Mouse (Mus musculus) frontal cortex, adult 2 months (tissue): ENCODE measurements around the gene Hoxa7. TPM values are rescaled to one million over a fixed set of nuclear protein-coding genes. Genes with fewer than 3 reads are reported as not detected.

Experiments used
- DNase-seq, 2 experiments: peaks; one replicate each; pipeline ENCODE4 v3.0.0; 2022; ENCODE audit warnings: low spot score in 1 of 2; ENCODE audit errors: extremely low spot score in 1 of 2
- polyA plus RNA-seq: library from polyadenylated mRNA; depleted of rRNA; stranded (reverse); fragments of >200 nt; gene quantifications from 2 replicates; pipeline ENCODE4 v1.2.3, GENCODE M21; 2012

The Hoxa7 gene
- polyA plus RNA-seq, 1 experiment: not detected

GRCm38 (mm10) chr6:52253511-52254500, 32.2 kb upstream of the Hoxa7 start:
- DNase-seq: no peak

- DNase-seq: no peak
Observed at GRCm38 (mm10) chr6:52252775-52253376, 31.2 kb upstream of the Hoxa7 start.

DNA sequence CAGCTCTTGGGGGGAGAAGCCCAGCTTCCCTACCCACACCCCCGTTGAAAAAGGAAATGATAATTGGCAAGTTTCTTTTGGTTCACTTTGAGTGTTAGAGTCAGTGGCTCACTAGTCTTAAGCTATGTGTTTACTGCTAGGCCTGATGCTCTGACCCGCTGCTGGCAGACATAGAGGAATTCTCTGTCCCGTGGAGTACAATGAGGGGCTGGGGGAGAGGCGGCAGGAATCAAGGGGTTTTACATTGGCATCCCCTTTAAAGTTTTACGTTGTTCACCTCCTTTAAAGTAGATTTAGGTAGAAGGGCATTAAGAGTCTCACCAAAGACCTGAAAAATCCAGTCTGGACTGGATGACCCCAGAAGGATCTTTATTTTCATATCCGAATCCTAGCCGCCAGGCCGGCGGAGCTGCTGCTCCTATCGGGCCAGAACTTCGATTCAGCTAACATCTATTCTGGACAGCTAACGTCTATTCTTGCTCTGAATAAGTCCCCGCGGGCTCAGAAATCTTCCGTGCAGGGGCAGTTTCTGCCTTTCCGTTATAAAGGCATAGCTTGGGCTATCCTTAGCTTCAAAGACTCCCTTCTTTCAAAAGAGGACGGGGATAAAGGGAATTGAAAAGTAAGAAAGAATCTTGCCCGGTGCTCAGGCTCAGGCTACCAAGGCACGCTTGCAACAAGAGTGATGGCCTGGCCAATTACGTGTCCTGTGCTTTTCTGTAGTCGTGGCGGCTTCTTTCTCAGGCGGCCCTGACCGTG, 30.5 kb upstream of the Hoxa7 start:
- DNase-seq: no peak

GRCm38 (mm10) chr6:52251177-52251879, 29.7 kb upstream of the Hoxa7 start:
- no peak for DNase-seq

GRCm38 (mm10) chr6:52249826-52250225, 28.2 kb upstream of the Hoxa7 start:
- DNase-seq: no peak

GRCm38 (mm10) chr6:52249415-52249738, 27.7 kb upstream of the Hoxa7 start:
- no peak for DNase-seq

DNA sequence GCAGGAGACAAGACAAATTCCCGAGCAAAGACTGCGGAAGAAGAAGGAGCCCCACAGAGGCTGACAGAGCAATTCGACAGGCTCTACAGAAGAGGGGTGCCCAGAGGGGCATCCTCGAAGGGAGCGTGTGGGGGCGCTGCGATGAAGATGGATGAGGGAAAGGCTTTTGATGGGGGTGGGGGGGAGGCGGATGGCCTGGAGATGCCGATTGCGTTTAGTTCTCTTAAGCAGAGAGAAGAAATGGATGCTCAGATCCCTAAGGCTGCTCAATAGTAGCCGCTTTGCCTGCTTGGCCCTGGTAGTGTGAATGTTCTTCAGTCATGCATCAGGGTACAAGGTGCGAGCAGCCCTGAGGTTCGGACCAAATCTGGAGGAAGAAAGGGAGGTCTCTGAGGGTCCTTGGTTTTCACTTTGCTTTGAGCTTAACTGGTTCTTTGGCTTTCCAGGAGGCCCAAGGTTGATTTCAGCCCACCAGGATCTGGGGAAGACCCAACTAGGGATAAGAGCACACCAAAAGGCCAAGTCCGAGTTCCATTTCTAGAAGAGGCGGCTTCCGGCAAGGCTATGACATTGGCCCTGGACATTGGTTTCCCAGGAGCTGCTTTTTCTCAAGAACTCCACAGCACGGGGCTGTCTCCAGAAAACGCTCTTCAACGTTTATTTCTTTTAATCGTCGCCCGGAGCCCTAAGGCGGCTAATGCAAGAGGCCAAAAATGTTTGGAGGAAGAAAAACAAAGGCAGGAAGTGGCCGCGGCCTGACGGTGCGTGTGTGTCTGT, 27.2 kb upstream of the Hoxa7 start:
- no peak for DNase-seq

- no peak for DNase-seq
Observed at GRCm38 (mm10) chr6:52247766-52248637, 26.3 kb upstream of the Hoxa7 start.

DNA sequence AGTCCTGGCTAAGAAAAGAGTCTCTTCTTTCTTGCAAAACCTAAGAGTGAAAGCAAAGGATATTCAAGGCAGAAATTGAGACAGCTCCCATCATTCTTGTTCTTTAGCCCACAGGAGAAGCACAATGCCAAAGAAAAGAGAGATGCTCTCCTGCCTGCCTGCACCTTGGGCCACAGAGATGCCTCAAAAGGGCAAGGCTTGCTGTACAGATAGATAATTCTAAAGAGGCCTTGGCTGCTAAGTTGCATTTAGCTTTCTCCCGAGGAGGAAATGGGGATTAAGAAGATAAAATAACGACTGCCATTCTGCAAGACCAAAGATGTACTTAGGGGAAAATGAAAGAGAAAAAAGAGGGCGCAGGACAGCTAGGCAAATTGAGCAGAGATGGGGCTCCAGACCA, 25.3 kb upstream of the Hoxa7 start:
- no peak for DNase-seq

DNA sequence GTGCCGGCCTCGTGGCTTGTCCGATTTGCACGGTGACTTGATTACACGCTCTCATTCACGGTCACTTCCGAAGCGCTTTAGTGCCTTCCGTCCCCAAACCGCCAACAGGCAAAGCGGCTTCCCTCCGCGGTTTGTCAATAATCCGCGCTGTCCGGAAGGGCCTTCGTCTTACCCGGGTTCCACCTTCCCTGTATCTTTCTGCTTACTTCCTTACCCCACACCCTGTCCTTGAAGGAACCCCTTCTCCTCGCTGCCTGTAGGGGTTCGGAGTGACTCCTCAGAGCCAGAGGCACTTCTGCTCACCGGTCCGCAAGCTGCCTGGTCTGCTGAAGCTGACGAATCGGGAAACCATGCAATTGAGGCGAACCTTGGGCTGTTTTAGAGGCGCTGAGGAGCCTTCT, 24.7 kb upstream of the Hoxa7 start:
- DNase-seq: no peak

DNA sequence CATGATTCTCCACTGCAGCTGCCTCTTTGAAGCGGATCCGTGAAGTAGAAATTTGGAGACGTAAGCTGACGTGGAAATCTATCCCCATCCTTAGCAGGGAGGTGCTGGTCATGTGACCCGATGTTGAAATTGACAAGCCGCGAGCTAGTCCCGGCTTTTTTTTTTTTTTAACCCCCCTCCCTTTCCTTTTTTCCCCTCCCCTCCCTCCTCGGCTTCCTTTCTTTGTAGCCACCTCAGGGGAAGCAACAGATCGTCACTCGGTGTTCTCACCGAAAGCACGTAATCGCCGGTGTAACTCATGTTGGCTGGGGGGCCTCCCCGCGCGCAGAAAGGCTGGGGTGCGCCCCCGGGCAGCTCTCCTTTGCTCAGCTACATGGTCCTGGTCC, 24.1 kb upstream of the Hoxa7 start, which contains the start of gene Hoxa11:
Hoxa11 (minus strand) TSS at position 54 of the 386 bp plus-strand sequence.
- no peak for DNase-seq

GRCm38 (mm10) chr6:52245040-52245756, 23.5 kb upstream of the Hoxa7 start:
- no peak for DNase-seq

- DNase-seq: no peak
Observed at GRCm38 (mm10) chr6:52244471-52245039, 22.9 kb upstream of the Hoxa7 start.

DNA sequence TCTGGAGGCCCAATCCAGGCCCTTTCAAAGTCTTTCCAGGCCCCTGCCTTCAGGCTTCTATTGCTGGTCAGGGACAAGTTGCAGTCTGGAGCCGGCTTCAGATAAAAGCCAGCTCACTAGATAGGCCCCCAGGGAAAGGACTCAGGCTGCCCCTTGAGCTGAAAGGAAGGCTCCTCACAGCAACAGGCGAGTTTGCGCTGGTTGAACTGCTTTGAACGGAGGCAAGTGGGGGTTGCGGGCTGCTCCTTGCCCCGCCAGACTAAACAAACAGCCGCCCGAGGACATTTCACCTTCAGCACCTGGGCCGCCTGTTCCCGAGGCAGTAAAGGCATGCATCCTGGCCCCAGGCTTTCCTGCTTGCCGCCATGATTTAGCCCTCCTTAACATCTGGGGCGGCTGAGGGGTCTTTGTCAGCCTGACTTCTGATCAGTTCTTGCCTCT, 22.0 kb upstream of the Hoxa7 start:
- no peak for DNase-seq

- DNase-seq: no peak
Observed at GRCm38 (mm10) chr6:52242801-52243332, 21.2 kb upstream of the Hoxa7 start.

DNA sequence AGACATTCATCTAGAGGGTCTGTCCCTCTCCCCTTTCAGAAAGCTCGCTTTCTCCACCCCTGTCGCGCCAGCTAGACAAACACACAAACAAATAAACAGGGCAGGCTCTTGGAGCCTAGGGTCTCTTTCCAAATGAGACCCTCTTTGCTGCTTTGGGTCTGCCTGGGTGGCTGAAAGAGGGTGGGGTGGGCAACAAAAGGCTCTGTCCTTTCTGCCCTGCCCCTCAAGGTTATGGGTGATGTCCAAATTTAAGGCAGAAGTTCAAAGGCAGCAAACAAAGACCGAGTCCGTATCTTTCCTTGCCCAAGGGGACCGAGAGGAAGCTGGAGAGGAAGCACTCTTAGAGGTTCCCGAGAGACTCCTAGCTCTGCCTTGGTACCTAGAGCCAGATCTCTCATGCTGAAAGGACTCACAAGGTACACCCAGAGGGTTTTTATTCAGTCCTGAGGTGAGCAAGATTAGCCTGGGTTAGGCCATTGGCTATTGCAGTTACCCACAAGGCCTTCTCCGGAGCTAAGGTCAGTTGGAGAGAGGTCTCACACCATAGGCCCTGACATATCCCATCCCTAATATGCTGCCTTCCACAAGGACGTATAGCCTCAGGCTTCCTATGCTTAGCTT, 19.5 kb upstream of the Hoxa7 start:
- no peak for DNase-seq

- no peak for DNase-seq
Observed at GRCm38 (mm10) chr6:52240389-52241000, 18.8 kb upstream of the Hoxa7 start, which contains the start of gene Hoxa10. Gene Hoxa10 (minus strand): TSS chr6:52240854.
